Mouse (Mus musculus) small intestine, adult 2 months (tissue): ENCODE results near the gene Oprm1.

ENCODE experiments used
- CTCF ChIP-seq: fragments of 200-500 bp; IDR thresholded peaks from 2 replicates; pipeline ENCODE4 v1.5.1; 2012; ENCODE audit warnings: low read depth, mild to moderate bottlenecking, control low read depth, inconsistent platforms, low read length, moderate library complexity, mixed read lengths; ENCODE audit not compliant: insufficient replicate concordance, insufficient read length; ENCODE audit errors: extremely low read depth
- POLR2A ChIP-seq: fragments of 200-500 bp; IDR thresholded peaks from 2 replicates; pipeline ENCODE4 v1.6.1; 2012; ENCODE audit warnings: low read depth, mild to moderate bottlenecking, control low read depth, inconsistent platforms, low read length, moderate library complexity

DNA sequence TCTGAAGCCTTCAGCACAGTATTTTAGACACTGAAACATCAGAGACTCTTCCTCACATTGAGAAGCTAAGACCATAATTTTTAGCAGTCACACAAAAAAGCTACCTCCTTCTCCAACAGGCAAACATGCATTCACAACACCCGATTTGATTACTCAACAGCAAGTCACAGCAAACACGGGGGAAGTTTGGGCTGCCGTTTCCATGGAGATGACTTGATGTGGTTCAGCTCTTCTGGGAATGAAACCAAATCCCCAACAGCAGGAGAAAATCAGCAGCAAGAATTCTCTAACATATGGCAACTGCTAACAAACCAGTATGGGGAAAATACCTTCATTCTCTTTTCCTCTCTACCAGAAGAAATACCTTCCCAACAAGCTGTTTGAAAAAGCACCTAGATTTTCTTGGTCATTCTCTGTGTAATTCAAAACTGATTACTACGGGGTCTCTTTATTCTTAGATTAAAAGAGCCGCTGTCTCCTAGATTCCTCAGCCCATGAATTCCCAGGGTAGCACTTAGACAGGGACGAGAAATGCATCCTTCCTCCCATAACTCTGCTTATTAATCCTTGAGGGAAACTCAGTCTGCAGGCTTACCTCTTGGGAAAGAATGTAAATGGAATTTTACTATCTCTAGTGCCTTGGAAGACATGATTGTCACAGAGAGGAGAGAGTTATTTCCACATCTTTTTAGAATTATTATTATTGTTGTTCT lies 158.4 kb downstream of the Oprm1 start:
- TF ChIP-seq CTCF (no peak), POLR2A (no peak)
